Mouse (Mus musculus) neural tube, embryonic 12.5 days (tissue): ENCODE data around the gene Vnn3. TPM values are rescaled to one million over a fixed set of nuclear protein-coding genes. Genes with fewer than 3 reads are reported as not detected.
A peak's percentile ranks its signal among the peaks of the same experiment; 100 is the strongest.

ENCODE experiments used
- ATAC-seq: fragments of 200-750 bp; cut with Nextera tagmentation; 2 replicates; pipeline ENCODE4 v1.8.0; 2017; ENCODE audit warnings: low read depth, mild to moderate bottlenecking, moderate TSS enrichment, moderate library complexity; ENCODE audit not compliant: low FRiP score
- H3K27ac ChIP-seq: fragments of 300-500 bp; sonication (generic); 2 replicates; pipeline ENCODE4 v1.5.1; 2016
- H3K27me3 ChIP-seq: fragments of 300-500 bp; sonication (generic); replicated peaks from 2 replicates; pipeline ENCODE4 v1.6.1; 2016; ENCODE audit warnings: mild to moderate bottlenecking
- H3K36me3 ChIP-seq: fragments of 300-500 bp; sonication (generic); 2 replicates; pipeline ENCODE4 v1.6.1; 2016; ENCODE audit warnings: mild to moderate bottlenecking
- H3K4me1 ChIP-seq: fragments of 300-500 bp; sonication (generic); 2 replicates; pipeline ENCODE4 v1.6.1; 2016
- H3K4me2 ChIP-seq: fragments of 300-500 bp; sonication (generic); replicated peaks from 2 replicates; pipeline ENCODE4 v1.6.1; 2016; ENCODE audit warnings: mild to moderate bottlenecking
- H3K4me3 ChIP-seq: fragments of 300-500 bp; sonication (generic); 2 replicates; pipeline ENCODE4 v1.5.1; 2016
- H3K9ac ChIP-seq: fragments of 300-500 bp; sonication (generic); 2 replicates; pipeline ENCODE4 v1.6.1; 2016; ENCODE audit warnings: mild to moderate bottlenecking
- H3K9me3 ChIP-seq: fragments of 300-500 bp; sonication (generic); 2 replicates; pipeline ENCODE4 v1.6.1; 2016; ENCODE audit warnings: mild to moderate bottlenecking
- WGBS: fragments of 180-500 bp; shearing (Covaris S2); methylation state at CpG from one replicate; pipeline ENCODE4 v1.1.7; 2016; 5-methylcytosine and 5-hydroxymethylcytosine counted together
- polyA plus RNA-seq: library from polyadenylated mRNA; unstranded; fragments of >200 nt; fragmentation: Nextera tagmentation; extraction: Ambion mirVana; gene quantifications from 2 replicates; pipeline ENCODE4 v1.2.1, GENCODE M21; 2016

The Vnn3 gene
- polyA plus RNA-seq: not detected in 2 replicates

DNA sequence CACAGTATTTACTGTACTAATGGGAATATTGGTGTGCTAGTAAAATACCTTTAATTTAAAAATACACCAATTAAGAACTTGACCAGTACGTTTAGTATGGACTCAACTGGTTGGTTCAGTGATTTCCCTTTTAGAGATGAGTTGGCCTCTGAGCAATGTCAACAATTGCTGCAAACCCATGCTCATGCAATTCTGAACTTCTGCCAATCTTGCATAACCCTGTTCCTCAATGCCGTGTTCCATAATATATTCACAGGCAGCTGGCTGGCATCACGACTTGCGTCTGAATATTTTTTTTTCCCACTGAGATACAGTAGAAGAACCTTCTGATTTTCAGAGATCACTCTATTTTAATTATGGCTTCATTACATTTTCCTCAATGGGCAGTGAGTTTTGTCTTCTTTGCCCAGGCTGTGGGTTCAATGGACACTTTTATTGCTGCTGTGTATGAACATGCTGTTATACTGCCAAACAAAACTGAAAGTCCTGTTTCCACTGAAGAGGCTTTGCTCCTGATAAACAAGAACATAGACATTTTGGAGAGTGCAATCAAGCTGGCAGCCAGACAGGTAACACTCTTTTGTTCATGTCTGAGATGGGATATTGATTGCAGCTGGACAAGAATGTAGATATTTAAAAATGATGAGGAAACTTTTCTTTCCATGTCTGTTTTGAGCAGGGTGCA lies at the start of gene Vnn3:
Gene Vnn3 (plus strand): TSS at position 235 of the 685 bp plus-strand sequence.
- no peak within 1 kb of the TSS for H3K4me2 ChIP-seq
- WGBS: 90% methylated on average over 4 of the region's 4 CpGs
- no peaks in the 10 kb centered on the region for H3K9me3 ChIP-seq
- no peak within 1 kb of the TSS for H3K27ac ChIP-seq
- H3K36me3 ChIP-seq: no peaks in the 10 kb centered on the region
- no peak within 1 kb of the TSS for H3K4me3 ChIP-seq
- H3K9ac ChIP-seq: no peak within 1 kb of the TSS
- ATAC-seq: no peak
- no peaks in the 10 kb centered on the region for H3K27me3 ChIP-seq
- no peaks in the 10 kb centered on the region for H3K4me1 ChIP-seq

DNA sequence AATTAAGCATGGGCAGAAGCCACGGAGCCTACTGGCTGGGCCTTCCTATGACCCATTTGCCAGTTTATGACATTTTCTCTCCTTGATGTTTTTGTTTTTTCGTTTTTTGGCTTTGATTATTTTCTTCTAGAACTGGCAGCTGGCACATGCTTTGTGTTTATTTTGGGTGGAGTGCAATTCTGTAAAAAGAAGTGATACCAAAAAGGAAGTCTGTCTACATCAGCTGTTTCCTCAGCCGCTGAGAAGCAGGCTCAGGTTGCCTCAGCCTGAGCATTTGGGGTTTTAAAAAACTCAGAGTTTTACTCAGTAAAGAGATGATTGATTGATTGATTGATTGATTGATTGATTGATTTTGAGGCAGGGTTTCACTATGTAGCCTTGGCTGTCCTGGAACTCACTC lies 48.4 kb upstream of the Vnn3 start:
- no peaks in the 10 kb centered on the region for H3K27me3 ChIP-seq
- H3K9ac ChIP-seq: no peak overlapping the region
- H3K4me2 ChIP-seq: no peak overlapping the region
- 79% methylated on average over 3 of the region's 3 CpGs for WGBS
- 0 out of 2 replicates have a peak, but pooled peaks cover 4% of the 10 kb centered on the region for H3K4me1 ChIP-seq
- no peak for ATAC-seq
- H3K4me3 ChIP-seq: no peak overlapping the region
- no peak overlapping the region for H3K27ac ChIP-seq
- H3K9me3 ChIP-seq: no peaks in the 10 kb centered on the region
- H3K36me3 ChIP-seq: peaks cover 19% of the 10 kb centered on the region; the same call in 1 of the 2 replicates

DNA sequence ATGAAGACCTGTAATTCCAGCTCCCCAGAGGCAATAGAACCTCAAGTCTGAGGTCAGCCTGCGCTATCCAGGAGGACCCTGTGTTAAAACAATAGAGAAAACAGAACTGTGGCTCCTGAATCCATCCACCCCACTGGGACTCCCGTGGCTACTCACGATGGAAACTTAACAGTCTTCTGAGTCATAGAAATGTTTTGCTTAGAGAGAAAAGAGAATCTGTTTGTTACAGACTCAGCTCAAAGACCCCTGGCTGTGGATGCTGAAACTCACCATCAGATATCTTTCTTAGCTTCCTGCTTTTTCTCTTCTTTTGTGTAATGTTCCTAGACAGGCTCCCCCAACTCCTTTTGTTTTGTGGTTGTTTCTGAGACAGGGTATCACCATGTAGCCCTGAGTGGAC lies 46.6 kb upstream of the Vnn3 start:
- H3K4me2 ChIP-seq: no peak overlapping the region
- H3K36me3 ChIP-seq: peaks cover 19% of the 10 kb centered on the region

DNA sequence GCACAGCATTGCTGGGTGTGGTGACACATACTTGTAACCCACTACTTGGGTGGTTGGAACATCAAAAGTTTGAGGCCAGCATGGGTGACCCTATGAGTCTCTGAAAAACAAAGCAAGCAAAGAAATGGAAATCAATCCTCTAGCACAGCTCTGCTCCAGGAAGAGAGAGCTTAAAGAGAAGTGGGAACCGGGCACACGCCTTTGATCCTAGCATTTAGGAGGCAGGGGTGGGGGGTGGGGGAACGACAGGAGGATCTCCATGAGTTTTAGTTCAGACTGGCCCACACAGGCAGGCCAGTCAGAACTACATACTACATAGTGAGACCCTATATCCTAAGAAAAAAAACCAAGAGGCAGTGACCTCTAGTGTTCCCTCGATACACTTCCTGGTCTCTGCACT lies 45.1 kb upstream of the Vnn3 start:
- Histone ChIP-seq H3K9me3 (no peaks in the 10 kb centered on the region), H3K4me1 (no peaks in the 10 kb centered on the region), H3K9ac (no peak overlapping the region), H3K27ac (no peak overlapping the region), H3K4me2 (no peak overlapping the region), H3K36me3 (peaks cover 17% of the 10 kb centered on the region), H3K4me3 (no peak overlapping the region), H3K27me3 (no peaks in the 10 kb centered on the region)
- 25% methylated on average over 4 of the region's 4 CpGs for WGBS
- ATAC-seq: no peak

More for the DNA sequence above, 46.6 kb upstream of the Vnn3 start:
- Histone ChIP-seq H3K4me3 (no peak overlapping the region), H3K9me3 (no peaks in the 10 kb centered on the region), H3K4me1 (no peaks in the 10 kb centered on the region), H3K27ac (no peak overlapping the region), H3K9ac (no peak overlapping the region), H3K27me3 (no peaks in the 10 kb centered on the region)
- 74% methylated on average over 3 of the region's 3 CpGs for WGBS
- ATAC-seq: no peak

DNA sequence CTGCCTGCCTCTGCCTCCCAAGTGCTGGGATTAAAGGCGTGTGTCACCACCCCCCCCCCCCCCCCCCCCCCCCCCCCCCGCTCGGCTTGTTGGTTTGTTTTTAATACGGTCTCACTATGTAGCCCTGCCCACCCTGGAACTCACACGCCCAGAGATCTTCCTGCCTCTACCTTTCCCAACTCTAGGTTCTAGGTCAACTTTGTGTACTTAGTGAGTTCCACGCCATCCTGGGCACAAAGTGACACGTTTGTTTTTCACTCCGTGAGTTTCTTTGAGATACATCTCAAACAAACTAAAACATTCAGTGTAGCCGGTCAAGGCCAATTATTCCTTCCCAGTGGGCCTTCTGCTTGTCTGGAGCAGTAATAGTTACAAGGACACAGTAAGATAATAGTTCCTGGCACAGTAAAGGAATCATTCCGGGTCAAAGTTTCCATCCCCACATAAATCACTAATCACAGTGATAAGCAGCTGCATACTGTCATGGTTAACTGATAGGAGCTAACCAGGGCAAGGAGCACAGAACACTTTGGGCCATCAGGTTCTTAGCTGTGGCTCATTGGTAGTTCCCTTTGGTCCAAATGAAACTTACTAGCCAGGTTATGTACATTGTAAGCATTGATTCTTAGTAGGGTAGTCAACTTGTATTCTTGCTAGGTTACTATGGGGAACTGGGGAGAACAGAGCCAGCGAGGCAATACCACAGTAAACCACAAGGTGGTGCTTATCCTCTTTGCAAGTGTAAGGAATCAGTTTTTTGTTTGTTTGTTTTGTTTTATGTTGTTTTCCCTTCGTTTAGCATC lies 39.4 kb upstream of the Vnn3 start:
- no peak overlapping the region for H3K4me3 ChIP-seq
- peak; percentile 30; the same call in 1 of the 2 replicates for ATAC-seq
- H3K9me3 ChIP-seq: no peaks in the 10 kb centered on the region
- H3K4me1 ChIP-seq: no peaks in the 10 kb centered on the region
- WGBS: 74% methylated on average over 9 of the region's 12 CpGs
- no peaks in the 10 kb centered on the region for H3K27me3 ChIP-seq
- H3K9ac ChIP-seq: no peak overlapping the region
- peaks cover 6% of the 10 kb centered on the region; the same call in 1 of the 2 replicates for H3K36me3 ChIP-seq
- no peak overlapping the region for H3K27ac ChIP-seq
- no peak overlapping the region for H3K4me2 ChIP-seq

DNA sequence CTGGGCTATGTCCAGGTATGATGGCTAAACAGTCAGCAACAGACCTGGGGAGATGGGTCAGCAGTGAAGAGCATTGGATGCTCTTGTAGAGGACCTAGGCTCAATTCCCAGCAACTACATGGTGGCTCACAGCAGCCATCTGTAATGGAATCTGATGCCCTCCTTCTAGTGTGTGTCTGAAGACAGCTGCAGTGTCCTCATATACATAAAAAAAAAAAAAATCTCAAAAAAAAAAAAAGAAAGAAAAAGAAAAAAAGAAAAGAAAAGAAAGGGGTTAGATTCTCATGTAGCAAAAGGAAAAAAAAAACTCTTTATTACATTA lies 38.9 kb upstream of the Vnn3 start:
- H3K27ac ChIP-seq: no peak overlapping the region
- no peak overlapping the region for H3K9ac ChIP-seq
- H3K9me3 ChIP-seq: no peaks in the 10 kb centered on the region
- ATAC-seq: peak; percentile 22; the same call in 1 of the 2 replicates
- H3K4me3 ChIP-seq: no peak overlapping the region
- no peak overlapping the region for H3K4me2 ChIP-seq
- peaks cover 6% of the 10 kb centered on the region; the same call in 1 of the 2 replicates for H3K36me3 ChIP-seq
- H3K27me3 ChIP-seq: no peaks in the 10 kb centered on the region
- no peaks in the 10 kb centered on the region for H3K4me1 ChIP-seq

DNA sequence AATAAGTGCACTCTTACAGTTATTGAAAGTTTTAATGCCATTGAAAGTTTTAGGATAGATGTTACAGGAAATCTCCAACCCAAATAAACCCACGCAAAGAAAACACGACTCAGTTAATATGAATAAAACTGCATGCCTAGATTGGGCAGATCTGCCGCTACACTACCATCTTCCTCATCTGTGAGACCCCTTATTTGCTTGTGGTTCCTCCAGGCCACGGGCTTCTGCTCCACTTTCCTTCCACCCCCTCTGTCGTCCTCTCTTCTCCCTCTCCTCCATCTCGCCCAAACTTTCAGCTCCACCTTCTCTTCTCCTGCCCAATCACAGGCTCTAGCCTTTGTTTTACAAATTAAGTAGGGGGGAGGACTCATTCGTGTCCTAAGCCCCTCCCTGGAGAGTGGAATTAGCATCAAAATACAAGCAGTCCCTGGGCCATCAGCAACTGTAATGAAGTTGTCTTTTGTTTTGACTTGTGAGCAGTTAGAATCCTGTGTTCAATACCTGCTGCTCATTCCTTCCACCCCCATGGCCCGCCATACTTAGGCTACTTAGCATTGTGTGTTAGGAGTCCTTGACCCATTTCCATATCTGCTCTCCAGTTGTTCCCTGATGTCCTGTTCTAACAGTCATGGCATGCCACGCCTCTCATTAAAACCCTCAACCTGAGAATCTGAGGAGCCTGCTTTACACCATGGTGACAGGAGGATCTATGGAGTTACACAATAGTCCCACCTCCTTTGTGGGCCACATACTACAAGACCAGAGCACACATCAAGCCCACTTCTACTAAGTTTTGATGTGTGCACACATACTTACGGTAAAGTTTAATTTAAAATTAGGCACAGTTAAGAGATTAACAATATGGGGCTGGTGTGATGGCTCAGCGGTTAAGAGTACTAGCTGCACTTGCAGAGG lies 38.2 kb upstream of the Vnn3 start:
- H3K4me2 ChIP-seq: no peak overlapping the region
- H3K4me1 ChIP-seq: no peaks in the 10 kb centered on the region
- WGBS: 48% methylated on average over 11 of the region's 11 CpGs
- no peaks in the 10 kb centered on the region for H3K27me3 ChIP-seq
- H3K4me3 ChIP-seq: no peak overlapping the region
- peak; percentile 68 for ATAC-seq
- H3K9me3 ChIP-seq: no peaks in the 10 kb centered on the region
- no peak overlapping the region for H3K9ac ChIP-seq
- H3K27ac ChIP-seq: no peak overlapping the region
- H3K36me3 ChIP-seq: peaks cover 6% of the 10 kb centered on the region; the same call in 1 of the 2 replicates

DNA sequence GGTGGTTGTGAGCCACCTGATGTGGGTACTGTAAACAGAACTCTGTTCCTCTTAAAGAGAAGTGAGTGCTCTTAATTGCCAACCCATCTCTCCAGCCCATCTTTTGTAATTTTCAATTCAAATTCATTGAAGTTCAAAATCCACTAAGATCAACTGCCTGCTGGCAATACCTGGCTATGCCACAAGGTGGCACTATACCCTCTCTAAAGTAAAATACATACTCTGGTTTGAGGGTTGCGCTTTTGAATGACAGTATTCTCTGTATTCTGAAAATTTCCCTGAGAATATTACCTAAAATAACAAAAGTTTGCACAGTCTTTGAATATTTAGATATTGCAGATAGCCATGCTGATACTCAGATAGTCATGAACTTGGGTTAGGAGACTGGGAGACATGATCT lies 36.1 kb upstream of the Vnn3 start:
- Histone ChIP-seq H3K27me3 (no peaks in the 10 kb centered on the region), H3K36me3 (peaks cover 18% of the 10 kb centered on the region), H3K9ac (no peak overlapping the region), H3K4me3 (no peak overlapping the region), H3K4me2 (no peak overlapping the region), H3K4me1 (no peaks in the 10 kb centered on the region), H3K27ac (no peak overlapping the region), H3K9me3 (no peaks in the 10 kb centered on the region)
- 0 out of 2 replicates have a peak, but pooled peaks have one; percentile 23 for ATAC-seq
- WGBS: 72% methylated on average over 1 of the region's 1 CpGs

DNA sequence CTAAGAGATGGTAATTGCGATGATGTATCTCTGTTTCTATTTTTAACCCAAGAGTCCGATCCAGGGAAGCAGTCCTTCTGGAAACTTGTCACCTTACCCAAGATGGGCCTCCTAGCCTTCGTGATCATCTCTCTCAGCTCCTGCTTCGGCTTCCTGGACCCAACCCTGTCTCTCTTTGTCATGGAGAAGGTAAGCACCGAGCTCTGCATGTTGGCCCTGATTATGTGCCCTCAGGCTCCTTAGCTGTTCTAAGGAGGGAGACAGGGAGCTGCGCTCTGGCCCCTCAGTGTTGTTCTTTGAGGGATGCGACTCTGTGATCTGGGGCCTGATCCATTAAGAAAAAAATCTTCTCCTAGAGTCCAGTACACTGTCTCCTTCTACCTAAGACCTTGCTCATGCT lies 35.0 kb upstream of the Vnn3 start:
- Histone ChIP-seq H3K9ac (no peak overlapping the region), H3K27me3 (no peaks in the 10 kb centered on the region), H3K36me3 (peaks cover 18% of the 10 kb centered on the region), H3K27ac (no peak overlapping the region), H3K4me3 (no peak overlapping the region), H3K4me1 (no peaks in the 10 kb centered on the region), H3K9me3 (no peaks in the 10 kb centered on the region), H3K4me2 (no peak overlapping the region)
- WGBS: 89% methylated on average over 7 of the region's 7 CpGs
- no peak for ATAC-seq

DNA sequence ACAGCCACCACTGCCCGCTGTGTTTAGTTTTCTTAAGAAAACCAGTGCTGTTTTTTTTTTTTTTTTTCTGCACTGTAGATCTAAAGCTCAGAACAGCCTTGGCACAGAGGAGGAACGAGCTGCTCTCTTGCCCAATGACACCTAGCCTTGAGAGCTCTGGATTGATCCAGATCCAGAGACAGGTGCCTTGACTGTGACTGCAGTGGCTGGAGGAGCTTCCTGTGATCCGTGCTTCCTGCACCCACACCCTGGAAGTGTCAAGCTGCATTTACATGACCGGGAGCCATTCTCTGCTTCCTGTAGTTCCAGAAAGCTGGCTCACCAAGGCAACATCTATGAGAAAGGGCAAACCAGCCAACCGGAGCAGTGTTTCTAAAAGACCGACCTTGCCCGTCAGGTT lies 24.7 kb upstream of the Vnn3 start:
- H3K27ac ChIP-seq: no peak overlapping the region
- ATAC-seq: no peak
- H3K4me1 ChIP-seq: no peaks in the 10 kb centered on the region
- no peak overlapping the region for H3K9ac ChIP-seq
- no peaks in the 10 kb centered on the region for H3K9me3 ChIP-seq
- H3K36me3 ChIP-seq: peaks cover 44% of the 10 kb centered on the region
- no peak overlapping the region for H3K4me2 ChIP-seq
- H3K27me3 ChIP-seq: no peaks in the 10 kb centered on the region
- no peak overlapping the region for H3K4me3 ChIP-seq
- 92% methylated on average over 7 of the region's 7 CpGs for WGBS

DNA sequence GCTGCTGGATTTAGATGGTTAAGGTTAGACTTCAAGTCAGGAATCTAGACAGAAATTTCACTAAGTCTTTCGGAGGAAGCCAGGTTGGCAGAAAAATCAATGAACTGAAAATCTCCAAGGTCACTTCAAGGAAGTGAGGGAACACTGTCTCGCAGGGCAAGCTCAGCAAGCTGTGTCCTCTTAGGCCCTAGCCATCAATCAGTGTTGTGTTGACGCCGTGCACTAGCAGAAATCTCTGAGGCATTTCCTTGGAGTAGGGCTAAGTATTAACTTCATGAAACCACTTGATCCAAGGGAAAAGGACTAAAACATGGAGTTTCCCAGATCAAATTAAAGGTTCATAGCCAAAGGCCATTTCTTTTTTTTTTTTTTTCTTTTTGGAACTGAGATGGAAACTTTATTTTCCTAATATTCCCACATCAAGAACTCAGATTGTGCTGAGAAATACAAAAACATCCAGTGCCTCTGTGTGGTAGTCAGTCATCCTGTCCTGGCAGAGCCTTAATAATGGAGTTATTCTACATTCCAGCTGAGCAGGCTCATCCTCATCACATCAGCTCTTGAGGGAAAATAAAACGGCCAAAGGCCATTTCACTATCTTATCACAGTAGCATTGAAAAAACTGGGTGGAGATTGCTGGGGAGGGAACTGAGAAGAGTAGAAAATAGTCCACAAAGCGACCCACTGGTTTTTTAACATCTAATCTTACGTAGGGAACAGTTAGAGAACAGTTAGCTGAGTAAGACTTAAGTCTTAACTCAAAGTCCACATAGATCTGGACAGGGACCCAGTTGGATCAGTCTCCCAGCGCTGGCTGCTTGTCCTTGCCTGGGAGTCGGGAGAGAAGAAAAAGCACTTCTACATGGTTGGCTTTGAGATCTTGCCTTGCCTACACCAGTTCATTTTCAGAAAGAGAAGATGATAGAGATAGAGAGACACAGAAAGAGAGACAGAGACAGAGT lies 15.0 kb upstream of the Vnn3 start:
- no peaks in the 10 kb centered on the region for H3K36me3 ChIP-seq
- no peak for ATAC-seq
- no peak overlapping the region for H3K4me2 ChIP-seq
- no peak overlapping the region for H3K4me3 ChIP-seq
- H3K27me3 ChIP-seq: no peaks in the 10 kb centered on the region
- 79% methylated on average over 9 of the region's 9 CpGs for WGBS
- H3K9ac ChIP-seq: no peak overlapping the region
- H3K27ac ChIP-seq: no peak overlapping the region
- H3K9me3 ChIP-seq: no peaks in the 10 kb centered on the region
- no peaks in the 10 kb centered on the region for H3K4me1 ChIP-seq
